Mouse (Mus musculus) CD4-positive, CD25-positive, alpha-beta regulatory T cell, adult 4 months (primary cell): Measurements from ENCODE around the gene Gm49353. TPM values are rescaled to one million over a fixed set of nuclear protein-coding genes. Genes with fewer than 3 reads are reported as not detected.

Experiments used
- ATAC-seq: one replicate; pipeline ENCODE4 v1.8.0; 2017
- polyA plus RNA-seq, 2 experiments: library from polyadenylated mRNA; unstranded; fragments of 100-300 nt; shearing (Covaris generic); gene quantifications; one replicate each; pipeline ENCODE4 v1.2.1; 2017

The Gm49353 gene
- not detected for polyA plus RNA-seq

DNA sequence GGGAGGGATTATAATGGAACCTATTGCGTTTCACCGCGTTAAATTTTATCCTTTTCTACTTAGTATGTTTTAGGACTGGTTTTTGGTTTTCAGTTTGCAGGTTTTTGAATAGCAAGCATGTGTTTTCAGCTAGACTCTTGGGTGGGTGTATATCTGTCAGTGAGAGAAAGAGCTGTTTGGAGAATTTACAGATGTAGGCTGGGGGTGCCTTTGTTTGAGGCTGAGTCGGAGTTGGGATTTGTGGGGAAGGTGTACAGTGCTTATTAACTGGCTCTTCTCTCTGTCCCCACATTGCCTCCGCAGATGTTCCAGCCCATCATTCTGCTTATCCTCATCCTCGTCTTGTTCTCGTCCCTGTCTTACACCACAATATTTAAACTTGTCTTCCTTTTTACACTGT lies at the start of gene Gm49353:
TSS of gene Gm49353 (plus strand) at position 313 of the 400 bp plus-strand sequence.
- ATAC-seq: no peak

- ATAC-seq: no peak
Observed at GRCm38 (mm10) chr10:29155304-29155703, 43.5 kb upstream of the Gm49353 start.

DNA sequence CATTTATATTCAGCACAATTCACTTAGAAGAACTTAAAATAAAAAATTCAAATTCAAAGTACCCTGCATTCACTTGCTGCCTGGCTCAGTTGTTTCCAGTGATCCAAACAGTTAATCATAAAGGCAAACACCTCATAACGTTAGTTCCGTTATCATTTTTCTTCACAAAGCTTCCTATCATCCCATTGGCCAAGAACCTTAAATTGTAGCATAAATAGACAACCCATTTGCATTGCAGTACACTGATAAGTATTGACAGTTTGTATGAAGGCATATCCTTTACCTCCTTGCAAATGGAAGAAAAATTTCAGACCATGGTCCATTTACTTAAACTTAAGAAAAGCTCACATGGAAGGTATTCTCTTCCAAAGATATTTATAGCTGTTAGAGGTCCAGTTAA lies 37.1 kb upstream of the Gm49353 start:
- ATAC-seq: no peak

GRCm38 (mm10) chr10:29173778-29174177 lies 25.0 kb upstream of the Gm49353 start:
- no peak for ATAC-seq

DNA sequence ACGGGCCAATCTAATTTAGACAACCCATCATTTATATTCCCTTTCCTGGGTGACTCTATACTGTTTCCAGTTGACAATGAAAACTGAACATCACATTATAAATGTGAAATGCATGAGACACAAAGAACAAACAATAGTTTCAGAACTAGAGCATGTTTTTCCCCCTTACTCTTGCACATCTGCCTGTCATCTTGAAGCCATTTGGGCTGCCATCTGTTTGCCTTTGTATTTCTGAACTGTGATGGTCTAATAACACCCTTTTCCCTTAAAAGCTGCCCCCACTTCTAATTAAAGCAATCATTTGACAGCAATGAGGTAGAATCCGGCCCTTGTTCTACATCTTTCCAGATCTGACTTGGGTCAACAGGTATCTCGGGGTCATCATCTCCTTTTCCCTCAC lies 23.1 kb upstream of the Gm49353 start:
- ATAC-seq: no peak

DNA sequence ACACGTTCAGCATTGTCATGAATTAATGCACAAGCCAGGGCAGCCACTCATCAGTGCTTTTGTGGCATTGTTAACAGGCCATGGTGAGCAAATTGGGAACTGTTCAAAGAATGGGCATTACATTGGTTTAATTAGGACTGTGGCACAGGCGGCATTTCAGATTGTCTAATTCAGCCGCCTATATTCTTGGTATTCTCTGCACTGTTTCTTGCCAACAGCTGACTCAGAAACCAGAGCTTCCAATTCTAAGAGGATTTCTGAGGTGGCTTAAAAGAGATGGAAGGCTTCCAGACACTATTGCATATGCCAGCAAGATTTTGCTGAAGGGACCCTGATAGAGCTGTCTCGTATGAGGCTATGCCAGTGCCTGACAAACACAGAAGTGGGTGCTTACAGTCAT lies 21.9 kb upstream of the Gm49353 start:
- no peak for ATAC-seq

DNA sequence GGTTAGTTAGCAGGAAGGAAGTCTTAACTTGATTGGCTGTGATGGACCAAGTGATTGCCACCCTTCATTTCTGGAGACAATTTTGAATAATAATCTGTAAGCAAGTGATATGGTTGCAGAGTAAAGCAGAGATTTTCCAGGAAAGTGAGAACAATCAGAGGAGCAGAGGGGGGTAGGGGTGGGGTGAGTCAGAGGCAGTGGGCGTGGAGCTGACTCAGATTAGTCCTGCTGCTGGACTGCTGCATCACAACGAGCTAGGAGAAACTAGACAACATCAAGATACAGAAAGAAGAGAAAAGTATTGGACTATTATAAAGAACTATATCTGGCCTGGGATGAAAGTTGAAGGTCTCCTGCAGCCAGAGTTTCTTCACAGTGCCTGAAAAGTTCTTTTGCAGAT lies 20.8 kb upstream of the Gm49353 start:
- no peak for ATAC-seq

DNA sequence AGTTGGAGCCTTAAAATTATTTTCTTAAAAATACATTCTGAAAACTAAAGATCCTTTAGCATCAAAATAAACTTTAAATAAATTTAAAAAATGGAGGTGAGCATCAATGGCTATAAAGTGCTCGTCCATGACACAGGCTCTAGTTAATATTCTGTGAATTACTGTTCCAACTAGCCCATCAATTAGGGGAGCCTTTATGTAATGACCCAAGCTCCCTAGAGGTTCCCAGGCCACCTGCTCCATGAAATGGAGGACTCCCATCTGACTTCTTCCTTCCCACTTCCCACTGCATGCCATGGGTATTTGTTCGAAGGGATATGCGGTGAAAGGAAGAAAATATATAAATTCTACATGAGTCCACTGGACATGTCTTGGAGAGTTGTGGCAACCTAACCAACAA lies 18.5 kb upstream of the Gm49353 start:
- no peak for ATAC-seq

DNA sequence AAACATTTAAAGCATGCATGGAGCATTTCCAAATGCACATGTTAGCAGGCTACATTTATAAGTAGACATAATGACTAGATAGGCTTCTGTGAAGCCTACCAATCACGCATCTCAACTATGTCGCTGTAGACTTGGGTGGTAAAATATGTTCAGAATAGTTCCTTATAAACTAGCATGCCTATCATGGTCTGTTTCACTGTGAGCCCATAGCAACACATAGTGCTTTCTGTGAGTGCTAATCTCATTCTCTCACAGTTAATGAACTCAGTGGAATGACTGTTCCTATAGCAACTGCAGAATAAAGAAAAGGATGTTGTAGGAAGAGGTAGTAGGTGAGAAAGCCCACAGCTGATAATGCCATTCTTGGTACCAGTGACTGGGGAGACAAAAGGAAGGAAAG lies 17.7 kb upstream of the Gm49353 start:
- ATAC-seq: no peak

DNA sequence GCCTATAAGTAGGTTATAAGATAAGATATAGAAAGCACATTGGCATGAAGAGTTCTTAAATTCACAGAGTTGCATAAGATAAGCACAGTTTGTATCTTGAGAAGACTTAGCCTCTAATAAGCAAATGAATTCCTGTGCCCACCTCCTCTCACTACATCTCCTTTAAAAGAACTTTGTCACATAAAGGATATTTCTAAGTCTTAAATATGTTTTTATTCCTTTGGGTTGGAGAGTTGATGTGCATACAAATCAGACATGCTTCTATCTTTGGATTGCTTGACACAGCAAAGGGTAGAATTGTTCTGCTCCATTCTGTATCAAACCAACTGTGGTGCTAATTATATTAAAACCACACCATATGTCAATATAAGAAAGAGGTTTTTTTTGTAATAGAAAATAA lies 5.0 kb upstream of the Gm49353 start:
- no peak for ATAC-seq

DNA sequence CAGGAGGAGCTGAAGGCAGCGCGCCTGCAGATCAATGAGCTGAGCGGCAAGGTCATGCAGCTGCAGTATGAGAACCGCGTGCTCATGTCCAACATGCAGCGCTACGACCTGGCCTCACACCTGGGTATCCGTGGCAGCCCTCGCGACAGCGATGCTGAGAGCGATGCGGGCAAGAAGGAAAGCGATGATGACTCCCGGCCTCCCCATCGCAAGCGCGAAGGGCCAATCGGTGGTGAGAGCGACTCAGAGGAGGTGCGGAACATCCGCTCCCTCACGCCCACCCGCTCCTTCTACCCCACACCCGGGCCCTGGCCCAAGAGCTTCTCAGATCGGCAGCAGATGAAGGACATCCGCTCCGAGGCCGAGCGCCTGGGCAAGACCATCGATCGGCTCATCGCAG lies 1.9 kb upstream of the Gm49353 start:
- no peak for ATAC-seq

DNA sequence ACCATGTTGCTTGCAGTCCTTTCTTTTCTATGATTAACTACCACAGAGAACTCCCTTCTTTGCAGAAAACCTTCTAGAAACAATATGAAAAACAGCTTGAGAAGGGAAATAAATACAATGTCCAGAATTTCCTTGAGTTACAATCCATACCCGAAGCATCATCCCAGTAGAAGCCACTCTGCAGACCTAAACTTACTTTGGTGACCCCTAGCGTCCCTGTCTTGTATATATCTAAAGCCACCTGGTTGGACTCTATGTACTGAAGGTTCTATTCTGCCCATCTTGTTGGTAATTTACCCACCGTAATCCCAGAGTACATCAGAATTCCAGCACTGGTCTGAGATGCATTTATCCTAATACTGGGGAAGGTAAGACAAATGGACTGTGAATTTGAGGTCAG lies 1.1 kb downstream of the Gm49353 start:
- ATAC-seq: no peak

DNA sequence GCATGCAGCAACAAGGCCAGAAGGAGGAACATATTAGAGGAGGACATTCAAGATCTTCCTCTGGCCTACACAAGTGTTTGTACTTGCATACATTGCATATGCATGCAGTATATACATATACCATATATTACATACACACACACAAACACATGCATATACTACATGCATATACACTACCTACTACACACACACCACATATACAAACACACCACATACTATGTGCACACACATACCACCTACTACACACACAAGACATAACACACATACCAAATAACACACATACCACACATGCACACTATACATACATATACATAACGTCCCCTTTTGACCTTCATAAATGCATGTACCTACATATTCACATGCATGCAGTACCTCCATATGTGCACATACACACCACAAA lies 1.9 kb downstream of the Gm49353 start:
- no peak for ATAC-seq

DNA sequence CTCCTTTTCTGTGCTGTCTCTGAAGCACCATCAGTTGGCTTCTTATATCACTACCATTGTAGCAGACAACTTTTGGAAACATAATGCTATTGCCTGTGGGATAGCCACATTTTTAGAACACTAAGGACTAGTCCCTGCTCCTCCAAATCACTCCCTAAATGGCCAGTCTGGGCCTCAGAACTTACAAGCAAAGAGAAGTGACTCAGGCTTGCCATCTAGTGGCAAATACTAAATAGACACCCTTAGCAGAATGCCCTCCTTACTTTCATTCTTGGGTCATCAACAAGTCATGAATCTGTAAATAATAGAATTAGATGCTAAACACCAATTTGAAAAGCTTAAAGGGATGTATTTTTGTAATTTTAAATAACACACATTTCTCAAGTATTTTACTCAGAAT lies 8.0 kb downstream of the Gm49353 start:
- peak; percentile 54 for ATAC-seq

DNA sequence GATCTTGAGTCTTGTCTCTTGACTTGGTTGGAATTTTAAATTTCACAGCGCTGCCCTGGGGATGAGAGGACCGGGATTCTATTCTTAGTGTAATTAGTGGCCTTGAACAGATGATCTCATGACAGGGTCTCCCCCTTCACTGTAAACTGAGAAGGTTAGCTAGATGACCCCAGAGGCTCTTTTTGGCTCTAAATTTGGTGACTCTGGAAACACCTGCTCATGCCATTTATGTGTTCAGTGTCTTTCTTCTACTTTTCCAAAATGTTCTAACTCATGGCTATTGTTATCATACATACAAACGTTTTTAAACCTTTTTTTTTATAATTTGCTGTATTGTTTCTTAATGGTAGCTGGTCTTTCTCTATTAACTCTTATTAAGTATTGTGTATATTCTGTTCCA lies 10.0 kb downstream of the Gm49353 start:
- no peak for ATAC-seq

DNA sequence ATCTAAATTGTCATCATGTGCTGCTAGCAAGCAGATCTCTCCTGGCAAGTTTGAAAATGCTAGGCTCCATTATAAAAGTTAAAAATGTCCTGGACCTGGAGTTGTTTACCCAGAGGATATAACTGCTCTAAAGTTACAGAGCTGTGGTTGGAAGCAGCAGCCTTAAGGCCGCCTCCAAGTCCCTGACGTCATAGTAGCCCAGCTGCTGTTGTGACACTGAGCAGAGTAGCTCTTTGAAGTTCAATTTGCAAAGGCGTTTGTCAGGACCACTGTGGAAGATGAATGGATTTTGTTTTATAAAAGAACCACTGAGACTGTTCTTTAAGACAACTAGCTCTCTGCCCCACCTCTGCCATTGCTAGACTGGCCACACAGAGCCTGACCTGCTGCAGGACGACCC lies 12.7 kb downstream of the Gm49353 start, which contains the start of gene 9330159F19Rik:
TSS of gene 9330159F19Rik (plus strand) at position 154 of the 400 bp plus-strand sequence.
- ATAC-seq: no peak

- ATAC-seq: no peak
Observed at GRCm38 (mm10) chr10:29213534-29214100, 14.9 kb downstream of the Gm49353 start.

DNA sequence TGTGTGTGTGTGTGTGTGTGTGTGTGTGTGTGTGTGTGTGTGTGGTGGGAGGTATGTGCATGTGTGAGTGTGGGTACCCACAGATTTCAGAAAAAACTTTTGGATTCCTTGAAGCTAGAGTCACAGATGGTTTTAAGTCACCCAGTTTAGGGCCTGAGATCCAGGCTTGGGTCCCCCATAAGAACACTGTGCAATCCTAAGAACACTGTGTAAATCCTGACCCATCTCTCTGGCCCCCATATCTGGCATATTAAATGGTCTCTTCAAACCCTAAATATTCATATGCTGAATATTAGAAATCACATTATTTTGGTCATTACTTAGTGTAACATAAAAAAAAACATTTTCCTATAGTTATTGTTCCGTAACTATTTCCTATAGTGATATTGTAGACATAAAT lies 18.2 kb downstream of the Gm49353 start:
- ATAC-seq: no peak

DNA sequence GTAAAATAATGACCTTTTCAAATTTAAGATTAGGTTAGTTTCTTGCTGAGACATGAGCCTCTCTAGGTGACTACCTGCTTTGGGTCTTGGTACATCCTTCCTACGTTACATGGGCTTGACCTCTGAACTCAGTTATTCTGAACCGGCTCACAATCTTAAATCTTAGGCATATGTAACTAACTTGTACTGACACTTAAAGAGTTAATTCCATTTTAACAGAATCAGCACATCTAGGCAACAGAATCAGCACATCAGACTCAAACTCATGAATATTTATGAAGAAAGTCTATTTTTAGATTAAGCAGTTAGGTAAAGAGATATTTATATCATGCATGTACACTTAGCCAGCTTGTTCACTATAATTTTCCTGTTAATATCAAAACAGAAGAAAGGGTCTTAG lies 18.7 kb downstream of the Gm49353 start:
- ATAC-seq: no peak

DNA sequence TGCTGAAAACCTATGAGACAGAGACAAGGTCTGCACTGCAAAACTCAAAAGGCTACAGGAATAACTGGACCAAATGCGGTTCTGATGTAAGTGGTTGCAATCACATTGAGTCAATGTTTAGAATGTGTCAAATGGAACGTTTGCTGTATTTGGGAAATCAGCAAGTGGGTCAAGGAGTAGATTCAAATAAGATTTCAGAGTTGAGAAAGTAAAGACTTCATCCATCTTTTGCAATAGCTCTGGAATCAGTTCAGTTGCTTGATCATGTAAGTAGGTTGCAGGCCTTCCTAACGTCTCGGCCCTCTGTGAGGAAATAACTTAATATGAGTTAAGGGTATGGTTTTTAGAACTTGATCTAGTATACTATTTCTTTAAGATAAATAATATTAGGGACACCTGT lies 26.6 kb downstream of the Gm49353 start:
- ATAC-seq: no peak

DNA sequence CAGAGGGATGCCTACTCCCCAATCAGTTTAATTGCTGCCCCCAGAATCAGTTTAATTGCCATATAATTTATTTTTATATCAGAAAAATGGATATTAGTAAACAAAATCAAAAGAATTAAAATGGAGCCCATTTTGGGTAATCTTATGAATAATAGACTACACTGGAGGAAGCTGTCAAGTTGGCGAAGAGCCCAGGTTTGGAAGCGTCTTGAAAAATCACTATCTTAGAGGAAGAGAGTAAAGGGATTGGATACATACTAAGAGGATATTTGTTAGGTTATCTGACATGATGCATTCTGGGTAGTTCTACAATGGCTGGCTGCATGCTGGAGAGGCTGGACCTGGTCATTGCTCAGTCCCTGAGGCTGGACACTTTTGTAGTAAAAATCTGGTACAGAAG lies 32.5 kb downstream of the Gm49353 start:
- ATAC-seq: no peak
